Mouse (Mus musculus) midbrain, embryonic 16.5 days (tissue): ENCODE results near the gene Ptprg. TPM values are rescaled to one million over a fixed set of nuclear protein-coding genes. Genes with fewer than 3 reads are reported as not detected.

Experiments used
- ATAC-seq: fragments of 200-750 bp; cut with Nextera tagmentation; 2 replicates; pipeline ENCODE4 v1.8.0; 2017; ENCODE audit warnings: moderate TSS enrichment
- H3K27ac ChIP-seq: fragments of 300-500 bp; sonication (generic); 2 replicates; pipeline ENCODE4 v1.5.1; 2014; ENCODE audit warnings: mild to moderate bottlenecking, low read length, mixed read lengths
- H3K27me3 ChIP-seq: fragments of 300-500 bp; sonication (generic); 2 replicates; pipeline ENCODE4 v1.6.1; 2014; ENCODE audit warnings: low read depth, low read length, mixed read lengths; ENCODE audit not compliant: control insufficient read depth, insufficient read depth
- H3K36me3 ChIP-seq: fragments of 300-500 bp; sonication (generic); 2 replicates; pipeline ENCODE4 v1.6.1; 2014; ENCODE audit warnings: mild to moderate bottlenecking, low read length, moderate library complexity, mixed read lengths; ENCODE audit not compliant: control insufficient read depth, insufficient read depth
- H3K4me1 ChIP-seq: fragments of 300-500 bp; sonication (generic); 2 replicates; pipeline ENCODE4 v1.6.1; 2014; ENCODE audit warnings: mild to moderate bottlenecking, low read length, mixed read lengths; ENCODE audit not compliant: control insufficient read depth, insufficient read depth
- H3K4me2 ChIP-seq: fragments of 300-500 bp; sonication (generic); 2 replicates; pipeline ENCODE4 v1.6.1; 2014; ENCODE audit warnings: mild to moderate bottlenecking, low read length, mixed read lengths
- H3K4me3 ChIP-seq: fragments of 300-500 bp; sonication (generic); 2 replicates; pipeline ENCODE4 v1.5.1; 2014; ENCODE audit warnings: low read depth, mild to moderate bottlenecking, low read length, moderate library complexity, mixed read lengths
- H3K9ac ChIP-seq: fragments of 300-500 bp; sonication (generic); 2 replicates; pipeline ENCODE4 v1.6.1; 2014; ENCODE audit warnings: low read depth, low read length, mixed read lengths
- H3K9me3 ChIP-seq: fragments of 300-500 bp; sonication (generic); replicated peaks from 2 replicates; pipeline ENCODE4 v1.6.1; 2014; ENCODE audit warnings: mild to moderate bottlenecking, low read length, mixed read lengths; ENCODE audit not compliant: control insufficient read depth, poor library complexity, severe bottlenecking
- WGBS: fragments of 180-500 bp; shearing (Covaris S2); extraction: QIAGEN DNeasy Blood & Tissue Kit; methylation state at CpG from one replicate; pipeline ENCODE4 v1.1.7; 2014; 5-methylcytosine and 5-hydroxymethylcytosine counted together
- polyA plus RNA-seq: library from polyadenylated mRNA; unstranded; fragments of >200 nt; fragmentation: Nextera tagmentation; extraction: Ambion mirVana; gene quantifications from 2 replicates; pipeline ENCODE4 v1.2.1, GENCODE M21; 2015

Gene Ptprg
- polyA plus RNA-seq, 1 experiment from 2014 or later = 37.6 TPM

- H3K4me1 ChIP-seq = peaks cover 7% of the 10 kb centered on the region
- no peaks in the 10 kb centered on the region for H3K27me3 ChIP-seq
- WGBS = 95% methylated on average over 9 of the region's 9 CpGs
- peak; percentile 26; the same call in 1 of the 2 replicates for ATAC-seq
- no peak overlapping the region for H3K4me2 ChIP-seq
- H3K4me3 ChIP-seq = no peak overlapping the region
- H3K9me3 ChIP-seq = no peaks in the 10 kb centered on the region
- peak overlapping the region; percentile 40; the same call in 1 of the 2 replicates for H3K27ac ChIP-seq
- no peaks in the 10 kb centered on the region for H3K36me3 ChIP-seq
- no peak overlapping the region for H3K9ac ChIP-seq
These were observed 157.2 kb downstream of the Ptprg start for GRCm38 (mm10) chr14:11710410-11711122.

GRCm38 (mm10) chr14:11712146-11712545 is 158.8 kb downstream of the Ptprg start:
- peaks cover 16% of the 10 kb centered on the region for H3K4me1 ChIP-seq
- no peak overlapping the region for H3K9ac ChIP-seq
- no peak overlapping the region for H3K4me2 ChIP-seq
- no peak for ATAC-seq
- H3K9me3 ChIP-seq = no peaks in the 10 kb centered on the region
- H3K27me3 ChIP-seq = no peaks in the 10 kb centered on the region
- H3K36me3 ChIP-seq = no peaks in the 10 kb centered on the region
- H3K4me3 ChIP-seq = no peak overlapping the region
- WGBS = 95% methylated on average over 6 of the region's 6 CpGs
- no peak overlapping the region for H3K27ac ChIP-seq

- no peak for ATAC-seq
- no peak overlapping the region for H3K27ac ChIP-seq
- peaks cover 30% of the 10 kb centered on the region for H3K4me1 ChIP-seq
- no peak overlapping the region for H3K9ac ChIP-seq
- H3K4me2 ChIP-seq = no peak overlapping the region
- no peak overlapping the region for H3K4me3 ChIP-seq
- 14% methylated on average over 3 of the region's 3 CpGs for WGBS
- no peaks in the 10 kb centered on the region for H3K9me3 ChIP-seq
- H3K36me3 ChIP-seq = no peaks in the 10 kb centered on the region
- no peaks in the 10 kb centered on the region for H3K27me3 ChIP-seq
These were observed 162.9 kb downstream of the Ptprg start for GRCm38 (mm10) chr14:11716230-11716629.

- Histone ChIP-seq H3K27me3 (no peaks in the 10 kb centered on the region), H3K4me2 (no peak overlapping the region), H3K27ac (no peak overlapping the region), H3K36me3 (no peaks in the 10 kb centered on the region), H3K4me1 (peaks cover 38% of the 10 kb centered on the region), H3K4me3 (no peak overlapping the region), H3K9ac (no peak overlapping the region), H3K9me3 (no peaks in the 10 kb centered on the region)
- ATAC-seq = no peak
- 79% methylated on average over 4 of the region's 4 CpGs for WGBS
These were observed 164.9 kb downstream of the Ptprg start for GRCm38 (mm10) chr14:11718201-11718600.

GRCm38 (mm10) chr14:11719259-11719658 is 165.9 kb downstream of the Ptprg start:
- peaks cover 38% of the 10 kb centered on the region for H3K4me1 ChIP-seq
- no peak for ATAC-seq
- no peak overlapping the region for H3K9ac ChIP-seq
- no peaks in the 10 kb centered on the region for H3K36me3 ChIP-seq
- H3K4me2 ChIP-seq = no peak overlapping the region
- 13% methylated on average over 7 of the region's 7 CpGs for WGBS
- H3K27me3 ChIP-seq = no peaks in the 10 kb centered on the region
- H3K9me3 ChIP-seq = no peaks in the 10 kb centered on the region
- H3K4me3 ChIP-seq = no peak overlapping the region
- H3K27ac ChIP-seq = no peak overlapping the region

GRCm38 (mm10) chr14:11722101-11722500 is 168.8 kb downstream of the Ptprg start:
- ATAC-seq = no peak
- H3K4me2 ChIP-seq = no peak overlapping the region

GRCm38 (mm10) chr14:11723876-11724275 is 170.5 kb downstream of the Ptprg start:
- Histone ChIP-seq H3K9me3 (no peaks in the 10 kb centered on the region), H3K27ac (no peak overlapping the region), H3K36me3 (no peaks in the 10 kb centered on the region), H3K4me3 (no peak overlapping the region), H3K27me3 (no peaks in the 10 kb centered on the region), H3K9ac (no peak overlapping the region), H3K4me1 (peaks cover 27% of the 10 kb centered on the region), H3K4me2 (no peak overlapping the region)
- 89% methylated on average over 7 of the region's 7 CpGs for WGBS
- ATAC-seq = no peak

More at GRCm38 (mm10) chr14:11722101-11722500, 168.8 kb downstream of the Ptprg start:
- Histone ChIP-seq H3K4me1 (peaks cover 30% of the 10 kb centered on the region), H3K9me3 (no peaks in the 10 kb centered on the region), H3K27me3 (no peaks in the 10 kb centered on the region), H3K9ac (no peak overlapping the region), H3K36me3 (no peaks in the 10 kb centered on the region), H3K27ac (no peak overlapping the region), H3K4me3 (no peak overlapping the region)
- WGBS = 34% methylated on average over 5 of the region's 5 CpGs

- Histone ChIP-seq H3K27me3 (no peaks in the 10 kb centered on the region), H3K27ac (no peak overlapping the region), H3K9me3 (no peaks in the 10 kb centered on the region), H3K4me2 (no peak overlapping the region), H3K4me3 (no peak overlapping the region), H3K4me1 (no peaks in the 10 kb centered on the region), H3K36me3 (no peaks in the 10 kb centered on the region), H3K9ac (no peak overlapping the region)
- no peak for ATAC-seq
- 76% methylated on average over 7 of the region's 7 CpGs for WGBS
These were observed 178.0 kb downstream of the Ptprg start for GRCm38 (mm10) chr14:11731223-11731920.

GRCm38 (mm10) chr14:11732376-11732775 is 179.0 kb downstream of the Ptprg start:
- Histone ChIP-seq H3K9me3 (no peaks in the 10 kb centered on the region), H3K27ac (no peak overlapping the region), H3K4me3 (no peak overlapping the region), H3K4me1 (no peaks in the 10 kb centered on the region), H3K4me2 (no peak overlapping the region), H3K27me3 (no peaks in the 10 kb centered on the region), H3K9ac (no peak overlapping the region), H3K36me3 (no peaks in the 10 kb centered on the region)
- ATAC-seq = no peak
